Mouse (Mus musculus) mammary gland, adult 2 months (tissue): ENCODE results near the gene Tyrp1. TPM values are rescaled to one million over a fixed set of nuclear protein-coding genes. Genes with fewer than 3 reads are reported as not detected.

Experiments used
- polyA plus RNA-seq: library from polyadenylated mRNA; depleted of rRNA; stranded (reverse); fragments of >200 nt; gene quantifications from 2 replicates; pipeline ENCODE4 v1.2.3, GENCODE M21; 2012; ENCODE audit warnings: low replicate concordance; rRNA removed

Gene Tyrp1
- not detected in 2 replicates for polyA plus RNA-seq

GRCm38 (mm10) chr4:80834050-80834449 is at the start of gene Tyrp1:
Gene Tyrp1, plus strand, starts transcription at chr4:80834123.

Other genes with a start within 250 kb of the Tyrp1 start
- gene Lurap1l, start 76.5 kb downstream of the Tyrp1 start, polyA plus RNA-seq, result 9.5 and 11.7 TPM in 2 replicates